Mouse (Mus musculus): ENCODE results near the gene Dnajc3.
"Not testable (repeated sequence)": the region's sequence is repeated elsewhere in the genome, so short reads cannot be mapped to it uniquely, and the experiment has no call there.

The Dnajc3 gene

GRCm38 (mm10) chr14:118931181-118931580 is 6.6 kb upstream of the Dnajc3 start:
- no peak for DNase-seq

GRCm38 (mm10) chr14:118932956-118933355 is 4.8 kb upstream of the Dnajc3 start:
- no peak for DNase-seq

DNA sequence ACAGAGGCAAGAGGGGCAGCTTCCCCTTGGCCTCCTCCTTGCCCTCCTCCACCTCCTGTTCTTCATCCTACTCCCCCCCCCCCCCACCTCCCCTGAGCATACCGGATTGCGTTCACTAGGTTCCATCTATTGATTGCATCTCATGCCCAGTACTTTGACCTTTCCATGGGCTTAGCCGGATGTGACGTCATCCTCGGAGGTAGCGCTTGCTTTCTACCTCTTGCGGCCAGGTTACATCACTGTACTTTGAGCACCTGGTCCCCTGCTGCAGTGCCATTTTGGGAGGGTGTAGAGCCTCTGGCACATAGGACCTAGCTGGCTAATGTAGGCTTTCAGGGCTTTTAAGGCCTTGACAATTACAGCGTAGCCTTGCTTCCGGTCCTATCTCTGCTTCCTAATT is 3.1 kb upstream of the Dnajc3 start:
- no peak for DNase-seq

DNA sequence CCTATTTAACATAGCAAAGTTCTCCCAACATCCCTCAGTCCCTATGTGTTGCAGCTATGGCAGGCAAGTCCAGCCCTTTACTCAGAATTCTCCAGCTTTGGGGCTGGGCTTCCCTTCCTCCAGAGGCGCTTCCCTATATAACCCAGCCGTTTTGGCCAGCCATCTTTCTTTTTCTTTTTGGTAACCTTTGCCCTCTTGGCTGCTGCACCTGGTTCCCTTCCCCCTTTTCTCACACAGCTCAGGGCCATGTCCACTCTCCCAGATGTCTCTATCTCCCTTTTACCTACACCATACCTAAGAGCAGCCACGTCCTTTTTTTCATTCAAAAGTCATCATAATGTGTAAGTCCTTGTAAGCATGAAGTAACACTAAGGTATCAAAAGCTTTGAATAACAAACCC is 1.5 kb upstream of the Dnajc3 start:
- DNase-seq: no peak

DNA sequence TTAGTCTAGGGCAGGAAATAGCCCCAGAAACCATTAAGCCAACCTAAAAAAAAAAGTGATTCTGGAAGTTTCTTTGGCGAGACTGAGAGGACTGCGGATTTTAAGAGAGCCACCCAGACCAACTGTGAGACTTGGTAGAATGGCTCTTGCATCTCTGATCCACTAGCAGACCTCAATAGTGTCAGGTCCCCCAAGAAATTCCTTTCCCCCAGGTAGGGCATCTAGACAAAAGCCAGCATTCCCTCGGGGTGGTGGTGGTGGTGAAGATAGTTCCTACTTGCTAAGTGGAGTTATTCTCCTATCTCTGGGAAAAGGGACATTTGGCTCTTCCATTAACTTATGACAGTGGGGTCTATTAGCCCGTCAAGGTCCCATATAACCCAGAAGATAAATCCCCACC is 824 bp upstream of the Dnajc3 start:
- no peak for DNase-seq

GRCm38 (mm10) chr14:118938551-118938950 is 775 bp downstream of the Dnajc3 start:
- peak; percentile 34 for DNase-seq

GRCm38 (mm10) chr14:118940796-118941495 is 3.2 kb downstream of the Dnajc3 start:
- no peak for DNase-seq

- no peak for DNase-seq
These were observed 4.3 kb downstream of the Dnajc3 start for GRCm38 (mm10) chr14:118942076-118942475.

GRCm38 (mm10) chr14:118944702-118945101 is 6.9 kb downstream of the Dnajc3 start:
- no peak for DNase-seq

GRCm38 (mm10) chr14:118948841-118949240 is 11.1 kb downstream of the Dnajc3 start:
- DNase-seq: no peak

GRCm38 (mm10) chr14:118951912-118952583 is 14.3 kb downstream of the Dnajc3 start:
- DNase-seq: no peak

GRCm38 (mm10) chr14:118958010-118958409 is 20.2 kb downstream of the Dnajc3 start:
- DNase-seq: no peak

DNA sequence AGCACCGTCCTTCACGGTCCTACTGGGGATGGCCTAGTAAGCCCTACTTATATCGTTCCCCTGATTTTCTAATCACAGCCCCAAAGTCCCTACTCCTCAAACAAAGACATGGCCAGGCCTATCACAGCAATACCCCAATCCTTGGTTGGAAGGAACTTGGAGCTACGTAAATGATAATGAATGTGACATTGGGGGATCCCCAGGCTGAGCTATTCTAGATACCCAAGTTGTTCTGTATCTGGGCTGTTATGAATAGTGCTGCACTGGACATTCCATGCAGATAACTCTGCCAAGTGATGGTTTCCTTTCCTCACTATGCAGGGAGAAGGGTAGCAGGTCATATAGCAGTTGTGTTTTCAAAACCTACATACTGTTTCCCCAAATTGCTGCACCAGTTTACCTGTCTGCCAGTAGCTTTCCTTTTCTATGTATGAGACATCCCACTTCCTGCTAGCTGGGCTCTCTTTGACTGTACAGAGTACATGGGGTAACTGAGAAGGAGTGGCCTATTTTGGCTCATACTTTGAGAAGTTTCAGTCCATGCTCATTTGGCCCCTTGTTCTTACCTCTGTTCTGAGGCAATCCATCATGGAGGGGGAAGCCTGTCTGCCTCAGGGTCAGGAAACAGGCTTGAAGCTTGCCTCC is 27.7 kb downstream of the Dnajc3 start:
- no peak for DNase-seq

DNA sequence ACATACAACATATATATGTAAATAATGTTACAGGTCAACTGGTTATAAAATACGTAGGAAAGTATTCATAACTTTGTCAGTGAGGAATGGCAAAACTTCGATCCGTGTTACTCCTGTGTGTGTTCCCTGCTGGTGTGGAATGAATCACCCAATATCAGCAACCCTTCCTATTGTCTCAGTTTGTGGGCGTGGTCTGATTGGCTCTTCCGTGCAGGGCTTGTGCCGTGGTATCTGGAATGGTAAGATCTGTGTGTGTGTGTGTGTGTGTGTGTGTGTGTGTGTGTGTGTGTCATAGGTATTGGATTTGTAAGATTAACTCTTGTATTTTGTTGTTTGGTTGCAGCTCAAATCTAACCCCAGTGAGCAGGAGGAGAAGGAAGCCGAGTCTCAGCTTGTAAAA is 29.9 kb downstream of the Dnajc3 start:
- DNase-seq: no peak

DNA sequence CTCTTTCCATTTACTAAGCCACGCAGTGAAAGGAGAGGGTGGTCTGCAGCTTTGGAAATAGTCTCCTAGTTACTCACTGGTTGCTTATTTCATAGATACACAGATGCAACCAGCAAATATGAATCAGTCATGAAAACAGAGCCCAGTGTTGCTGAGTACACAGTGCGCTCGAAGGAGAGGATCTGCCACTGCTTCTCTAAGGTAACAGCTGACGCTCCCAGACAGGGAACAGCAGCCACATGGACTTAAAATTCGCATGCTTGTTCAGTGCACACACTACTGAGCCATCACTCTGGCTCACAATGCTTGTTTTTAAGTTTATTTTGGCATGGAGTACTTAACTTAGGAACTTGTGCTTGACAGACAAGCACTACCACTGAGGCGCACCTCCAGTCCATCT is 34.5 kb downstream of the Dnajc3 start:
- DNase-seq: no peak

- DNase-seq: no peak
These were observed 39.5 kb downstream of the Dnajc3 start for GRCm38 (mm10) chr14:118977136-118977816.

GRCm38 (mm10) chr14:118979571-118980325 is 42.0 kb downstream of the Dnajc3 start:
- no peak for DNase-seq

- no peak for DNase-seq
These were observed 42.6 kb downstream of the Dnajc3 start for GRCm38 (mm10) chr14:118980358-118980757.

- DNase-seq: no peak
These were observed 43.1 kb downstream of the Dnajc3 start for GRCm38 (mm10) chr14:118980890-118981289.

DNA sequence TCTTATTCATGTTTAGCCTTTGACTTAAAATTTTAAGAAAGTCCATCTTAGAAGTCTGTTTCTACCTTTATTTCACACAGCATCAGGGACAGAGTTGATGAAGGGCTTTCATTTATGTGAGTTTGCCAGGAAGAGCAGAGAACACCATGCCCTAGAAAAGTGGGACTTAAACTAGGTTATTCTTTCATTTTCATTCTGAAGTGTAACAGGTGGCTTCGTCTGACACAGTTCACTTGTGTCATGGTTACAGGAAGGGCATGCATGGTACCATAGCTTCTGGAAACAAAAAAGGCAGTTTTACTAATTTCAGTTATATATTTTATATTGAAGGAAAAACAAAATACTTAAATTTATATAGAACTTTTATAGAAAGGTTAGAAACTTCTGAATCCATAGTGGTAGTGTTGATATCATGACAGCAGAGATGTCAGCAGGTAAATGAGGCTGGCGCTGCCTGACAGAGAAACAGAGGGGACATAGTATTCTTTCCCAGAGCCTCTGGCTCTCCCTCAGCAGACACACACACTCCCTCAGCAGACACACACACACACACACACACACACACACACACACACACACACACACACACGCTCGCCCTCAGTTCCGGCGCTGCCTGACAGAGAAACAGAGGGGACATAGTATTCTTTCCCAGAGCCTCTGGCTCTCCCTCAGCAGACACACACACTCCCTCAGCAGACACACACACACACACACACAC is 44.1 kb downstream of the Dnajc3 start:
- DNase-seq: not testable (repeated sequence)

GRCm38 (mm10) chr14:118982429-118983045 is 44.8 kb downstream of the Dnajc3 start:
- DNase-seq: not testable (repeated sequence)

DNA sequence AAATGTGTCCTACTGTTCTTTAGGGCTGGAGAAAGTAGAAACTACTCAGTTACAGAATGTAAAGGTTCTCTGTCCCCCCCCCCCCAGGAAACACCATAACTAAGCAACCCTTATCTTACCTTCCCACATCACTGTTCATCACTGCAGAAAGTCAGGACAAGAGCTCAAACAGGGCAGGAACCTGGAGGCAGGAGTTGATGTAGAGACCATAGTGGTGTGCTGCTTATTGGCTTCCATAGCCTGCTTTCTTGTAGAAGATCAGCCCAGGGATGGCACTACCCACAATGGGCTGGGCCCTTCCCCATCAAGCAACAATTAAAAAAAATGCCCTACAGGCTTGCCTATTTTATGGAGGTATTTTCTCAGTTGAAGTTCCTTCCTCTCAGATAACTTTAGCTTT is 45.6 kb downstream of the Dnajc3 start:
- no peak for DNase-seq
